Comparison of ENCODE assay signal across 9 mouse cellular contexts in genomic region chr19:41244581-41244980, GRCm38 (mm10). TPM values are rescaled to one million over a fixed set of nuclear protein-coding genes. Genes with fewer than 3 reads are reported as not detected.
DNase-seq lines count a peak whose midpoint lies in the region; ATAC-seq lines count a peak whose summit lies in the region.
"Had no signal": no experiment of that assay in that cellular context is flagged by ENCODE, and none has a peak within 500 bp of the region (broad histone marks: within the 10 kb centered on the region; RNA-seq: fewer than 3 reads in every experiment).

No protein-coding gene starts in this region.

- peak; percentile 43 for DNase-seq in hindbrain, embryonic 10.5 days (ENCODE audit: low spot score)
- DNase-seq in 416B (ENCODE audit: low read depth) (peak; percentile 65), MN1 (ENCODE audit: low spot score) (peak; percentile 24)
- DNase-seq in embryo, embryonic 11.5 days (ENCODE audit: low read depth, low spot score) = peak; percentile 29
- peak; percentile 54 to 63 for DNase-seq in layer of hippocampus, postnatal 10 days (ENCODE audit: low spot score in 2 of 2)
- DNase-seq in urinary bladder, postnatal 36 days (ENCODE audit: low spot score in 2 of 2) = peak; percentile 17 to 38

- ATAC-seq in hindbrain, embryonic 12.5 days (ENCODE audit: low FRiP score) = no peak
- 0 out of 2 replicates have a peak, but pooled peaks have one; percentile 60 for ATAC-seq in monocyte, adult 5-6 weeks (replicated peaks; ENCODE audit: insufficient number of reproducible peaks, low FRiP score, low TSS enrichment, poor library complexity, severe bottlenecking)

- WGBS in hindbrain, embryonic 10.5 days = 65% methylated on average over 6 of the region's 6 CpGs
- 67% methylated on average over 6 of the region's 6 CpGs for WGBS in hindbrain, embryonic 12.5 days

- H3K4me1 ChIP-seq in hindbrain, embryonic 10.5 days (replicated peaks) = no peaks in the 10 kb centered on the region
- no peaks in the 10 kb centered on the region for H3K4me1 ChIP-seq in hindbrain, embryonic 12.5 days
- H3K4me1 ChIP-seq: limb, embryonic 12.5 days had no signal

- no peaks in the 10 kb centered on the region for H3K9me3 ChIP-seq in hindbrain, embryonic 10.5 days
- no peaks in the 10 kb centered on the region for H3K9me3 ChIP-seq in hindbrain, embryonic 12.5 days (replicated peaks)
- H3K9me3 ChIP-seq: limb, embryonic 12.5 days had no signal

- no peak overlapping the region for H3K27ac ChIP-seq in hindbrain, embryonic 10.5 days
- H3K27ac ChIP-seq in hindbrain, embryonic 12.5 days = no peak overlapping the region
- H3K27ac ChIP-seq: limb, embryonic 12.5 days had no signal

- H3K4me3 ChIP-seq in hindbrain, embryonic 10.5 days = no peak overlapping the region
- H3K4me3 ChIP-seq in hindbrain, embryonic 12.5 days = no peak overlapping the region
- H3K4me3 ChIP-seq: limb, embryonic 12.5 days had no signal

- H3K36me3 ChIP-seq in hindbrain, embryonic 10.5 days = peaks cover 92% of the 10 kb centered on the region
- H3K36me3 ChIP-seq in hindbrain, embryonic 12.5 days = peaks cover 33% of the 10 kb centered on the region

- no peak overlapping the region for H3K4me2 ChIP-seq in hindbrain, embryonic 12.5 days (replicated peaks)
- H3K4me2 ChIP-seq: limb, embryonic 12.5 days had no signal

- H3K27me3 ChIP-seq in hindbrain, embryonic 10.5 days (ENCODE audit: insufficient read depth, poor library complexity, severe bottlenecking) = no peaks in the 10 kb centered on the region
- no peaks in the 10 kb centered on the region for H3K27me3 ChIP-seq in hindbrain, embryonic 12.5 days
- H3K27me3 ChIP-seq: limb, embryonic 12.5 days had no signal

- H3K9ac ChIP-seq in hindbrain, embryonic 12.5 days = no peak overlapping the region
- H3K9ac ChIP-seq: limb, embryonic 12.5 days had no signal

RNA-seq across cellular contexts. Expression of gene Tm9sf3, which starts 19.2 kb away (rescaled TPM):
- 74.8 and 98.1 TPM in 2 replicates for polyA plus RNA-seq in hindbrain, embryonic 10.5 days (2016; fragmentation: Nextera tagmentation; extraction: Ambion mirVana)
- polyA plus RNA-seq in hindbrain, embryonic 12.5 days (2016; fragmentation: Nextera tagmentation; extraction: Ambion mirVana) = 146 and 155 TPM in 2 replicates
- total RNA-seq in layer of hippocampus, postnatal 10 days (2021) = 100 to 1,000 TPM; 138 TPM
- 280 to 327 TPM (median 321 TPM) in 3 replicates for total RNA-seq in monocyte, adult 5-6 weeks (2017)

RNA-seq across cellular contexts. Expression of gene Tll2, which starts 37.9 kb away (rescaled TPM):
- 0.25 and 0.68 TPM in 2 replicates for polyA plus RNA-seq in hindbrain, embryonic 10.5 days (2016; fragmentation: Nextera tagmentation; extraction: Ambion mirVana)
- polyA plus RNA-seq in hindbrain, embryonic 12.5 days (2016; fragmentation: Nextera tagmentation; extraction: Ambion mirVana) = 0.66 and 0.93 TPM in 2 replicates
- total RNA-seq in layer of hippocampus, postnatal 10 days (2021) = 1 to 10 TPM in 1 of 2 experiments, under 1 TPM in 1; 0.89 to 1.1 TPM
- not detected in 3 replicates for total RNA-seq in monocyte, adult 5-6 weeks (2017)
